In the genomic region with DNA sequence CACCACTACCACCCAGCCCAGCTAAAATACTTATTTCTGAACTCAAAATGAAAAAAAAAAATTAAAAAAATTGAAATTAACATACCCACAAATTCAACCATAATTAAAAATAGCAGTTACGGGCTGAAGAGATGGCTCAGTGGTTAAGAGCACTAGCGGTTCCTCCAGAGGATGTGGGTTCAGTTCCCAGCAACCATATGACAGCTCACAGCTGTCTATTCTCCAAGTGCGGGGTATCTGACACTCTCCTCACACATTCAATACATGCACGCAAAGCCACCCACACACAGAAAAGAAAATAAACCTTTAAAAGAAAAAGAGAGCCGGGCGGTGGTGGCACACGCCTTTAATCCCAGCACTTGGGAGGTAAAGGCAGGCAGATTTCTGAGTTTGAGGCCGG, we compare ENCODE assay signal across 26 mouse cellular contexts. TPM values are rescaled to one million over a fixed set of nuclear protein-coding genes. Genes with fewer than 3 reads are reported as not detected.
DNase-seq lines count a peak whose midpoint lies in the region; ATAC-seq and TF ChIP-seq lines count a peak whose summit lies in the region.
"Had no signal": no experiment of that assay in that cellular context is flagged by ENCODE, and none has a peak within 500 bp of the region (broad histone marks: within the 10 kb centered on the region; RNA-seq: fewer than 3 reads in every experiment).

No protein-coding gene starts in this region.

- peak overlapping the region; percentile 26; the same call in 1 of the 2 replicates for H3K27ac ChIP-seq in thymus, adult 2 months (ENCODE audit: control insufficient read depth, insufficient read depth, low read length)
- H3K27ac ChIP-seq in hindbrain, embryonic 16.5 days (ENCODE audit: low read depth, low read length): no peak overlapping the region
- H3K27ac ChIP-seq: embryonic facial prominence, embryonic 10.5 days; forebrain, embryonic 10.5 days; heart, embryonic 15.5 days; hindbrain, embryonic 15.5 days; kidney, postnatal 0 days; midbrain, embryonic 10.5 days had no signal

- TF ChIP-seq CTCF in thymus, adult 2 months (IDR thresholded peaks at IDR 0.05; ENCODE audit: borderline replicate concordance, control insufficient read depth, extremely low read depth, insufficient read depth, low read length, poor library complexity): no peak

- no peak overlapping the region for H3K4me2 ChIP-seq in hindbrain, embryonic 16.5 days (ENCODE audit: low read length)
- H3K4me2 ChIP-seq: heart, embryonic 15.5 days; hindbrain, embryonic 15.5 days; liver, embryonic 11.5 days had no signal

- WGBS in thymus, adult 2 months: 6% methylated on average over 8 of the region's 8 CpGs
- 93% methylated on average over 8 of the region's 8 CpGs for WGBS in hindbrain, embryonic 16.5 days

- H3K36me3 ChIP-seq in thymus, adult 2 months (ENCODE audit: control insufficient read depth, insufficient read depth, low read length): no peaks in the 10 kb centered on the region
- H3K36me3 ChIP-seq in hindbrain, embryonic 16.5 days (ENCODE audit: control insufficient read depth, insufficient read depth, low read length): no peaks in the 10 kb centered on the region
- H3K36me3 ChIP-seq: heart, embryonic 15.5 days; hindbrain, embryonic 15.5 days had no signal

- H3K9me3 ChIP-seq in hindbrain, embryonic 16.5 days (ENCODE audit: control insufficient read depth, low read length): no peaks in the 10 kb centered on the region
- H3K9me3 ChIP-seq: embryonic facial prominence, embryonic 10.5 days; heart, embryonic 15.5 days; hindbrain, embryonic 15.5 days had no signal

- H3K9ac ChIP-seq in hindbrain, embryonic 16.5 days (ENCODE audit: low read depth, low read length): no peak overlapping the region
- H3K9ac ChIP-seq: forebrain, postnatal 0 days; heart, embryonic 15.5 days; hindbrain, embryonic 15.5 days; liver, postnatal 0 days had no signal

- ATAC-seq in inflammation-experienced regulatory T-cells, adult 6 months: peak; percentile 97
- no peak for ATAC-seq in hindbrain, embryonic 16.5 days
- ATAC-seq: forebrain, postnatal 0 days; liver, postnatal 0 days; lung, postnatal 0 days; midbrain, embryonic 16.5 days had no signal

- H3K4me3 ChIP-seq in thymus, adult 2 months (ENCODE audit: control insufficient read depth, insufficient read depth, low read length): no peak overlapping the region
- H3K4me3 ChIP-seq in hindbrain, embryonic 16.5 days (ENCODE audit: low read length): no peak overlapping the region
- H3K4me3 ChIP-seq: embryonic facial prominence, embryonic 10.5 days; forebrain, embryonic 10.5 days; heart, embryonic 15.5 days; hindbrain, embryonic 15.5 days; midbrain, embryonic 10.5 days had no signal

- H3K27me3 ChIP-seq in thymus, adult 2 months (ENCODE audit: control insufficient read depth, insufficient read depth, low read length): no peaks in the 10 kb centered on the region
- no peaks in the 10 kb centered on the region; the same call in 1 of the 2 replicates for H3K27me3 ChIP-seq in hindbrain, embryonic 16.5 days (replicated peaks; ENCODE audit: control insufficient read depth, insufficient read depth, low read length)
- H3K27me3 ChIP-seq: hindbrain, embryonic 15.5 days had no signal

- peak; percentile 49 for DNase-seq in thymus, adult 2 months
- DNase-seq in thymus, adult 18-20 months: no peak
- peak; percentile 55 for DNase-seq in telencephalon, adult 2 months (ENCODE audit: low read depth, low spot score)
- DNase-seq in thymus, postnatal 4 days: peak; percentile 48
- DNase-seq in adipocyte (ENCODE audit: low spot score) (no peak), MN1 (ENCODE audit: low spot score) (no peak)
- DNase-seq: adrenal gland, postnatal 36 days; cerebellum, adult 11 months; cerebellum, adult 9-11 months; forebrain, postnatal 0 days; kidney, adult 2 months; liver, postnatal 0 days; right cerebral cortex, postnatal 25 days had no signal

- peaks cover 14% of the 10 kb centered on the region for H3K4me1 ChIP-seq in thymus, adult 2 months (replicated peaks; ENCODE audit: control insufficient read depth, insufficient read depth, low read length)
- H3K4me1 ChIP-seq in hindbrain, embryonic 16.5 days (ENCODE audit: control insufficient read depth, insufficient read depth, low read depth, low read length): no peaks in the 10 kb centered on the region
- H3K4me1 ChIP-seq: heart, embryonic 15.5 days; hindbrain, embryonic 15.5 days had no signal

- no peak for TF ChIP-seq POLR2A in thymus, adult 2 months (IDR thresholded peaks at IDR 0.05; ENCODE audit: control insufficient read depth, extremely low read depth, insufficient read depth, low read length, poor library complexity)

RNA-seq across cellular contexts. Expression of a gene that starts 7.5 kb away (rescaled TPM):
- 227 and 263 TPM in 2 replicates for polyA plus RNA-seq in thymus, adult 2 months (2012; rRNA removed)
- 1 to 10 TPM in 2 of 3 experiments, under 1 TPM in 1; 0.50 to 3.0 (median 1.3) TPM for polyA plus RNA-seq in inflammation-experienced regulatory T-cells, adult 6 months (2017; shearing (Covaris generic))
- 127 and 140 TPM in 2 replicates for polyA plus RNA-seq in hindbrain, embryonic 16.5 days (2015; fragmentation: Nextera tagmentation; extraction: Ambion mirVana)

RNA-seq across cellular contexts. Expression of a gene that starts 16.8 kb away (rescaled TPM):
- 24.0 and 31.7 TPM in 2 replicates for polyA plus RNA-seq in thymus, adult 2 months (2012; rRNA removed)
- polyA plus RNA-seq in inflammation-experienced regulatory T-cells, adult 6 months (2017; shearing (Covaris generic)): 1 to 10 TPM; 1.0 to 2.7 (median 1.1) TPM
- 6.7 and 7.8 TPM in 2 replicates for polyA plus RNA-seq in hindbrain, embryonic 16.5 days (2015; fragmentation: Nextera tagmentation; extraction: Ambion mirVana)

RNA-seq across cellular contexts. Expression of a gene that starts 17.4 kb away (rescaled TPM):
- polyA plus RNA-seq in thymus, adult 2 months (2012; rRNA removed): 467 and 538 TPM in 2 replicates
- polyA plus RNA-seq in inflammation-experienced regulatory T-cells, adult 6 months (2017; shearing (Covaris generic)): 100 to 1,000 TPM; 206 to 247 (median 207) TPM
- 108 and 114 TPM in 2 replicates for polyA plus RNA-seq in hindbrain, embryonic 16.5 days (2015; fragmentation: Nextera tagmentation; extraction: Ambion mirVana)

RNA-seq across cellular contexts. Expression of a gene that starts 21.7 kb away (rescaled TPM):
- 2.9 and 4.5 TPM in 2 replicates for polyA plus RNA-seq in thymus, adult 2 months (2012; rRNA removed)
- not detected for polyA plus RNA-seq in inflammation-experienced regulatory T-cells, adult 6 months (2017; shearing (Covaris generic))
- polyA plus RNA-seq in hindbrain, embryonic 16.5 days (2015; fragmentation: Nextera tagmentation; extraction: Ambion mirVana): not detected in 2 replicates
- polyA plus RNA-seq: embryonic facial prominence, embryonic 10.5 days; forebrain, postnatal 0 days; heart, embryonic 15.5 days; kidney, adult 2 months; kidney, postnatal 0 days; limb, embryonic 11.5 days; liver, embryonic 11.5 days; liver, postnatal 0 days; lung, postnatal 0 days; midbrain, embryonic 10.5 days; midbrain, embryonic 16.5 days; stomach, embryonic 14.5 days had no signal

RNA-seq across cellular contexts. Expression of a gene that starts 27.6 kb away (rescaled TPM):
- 9.5 and 11.5 TPM in 2 replicates for polyA plus RNA-seq in thymus, adult 2 months (2012; rRNA removed)
- polyA plus RNA-seq in inflammation-experienced regulatory T-cells, adult 6 months (2017; shearing (Covaris generic)): 10 to 100 TPM; 17.5 to 25.7 (median 22.5) TPM
- polyA plus RNA-seq in hindbrain, embryonic 16.5 days (2015; fragmentation: Nextera tagmentation; extraction: Ambion mirVana): 26.1 and 32.7 TPM in 2 replicates

Comparison
In these comparisons a context has a peak if more than half of its experiments do, and no peak if none do; other contexts are left out.
1. DNase-seq: peak in thymus, adult 2 months (single experiment), telencephalon, adult 2 months (single experiment) and thymus, postnatal 4 days (single experiment); none in thymus, adult 18-20 months (0 of 2), adipocyte (single experiment) and MN1 (single experiment).
2. RNA of a gene that starts 7.5 kb away (polyA plus RNA-seq): 227 to 263 TPM in thymus, adult 2 months and 127 to 140 TPM in hindbrain, embryonic 16.5 days; 0.50 to 3.0 TPM in inflammation-experienced regulatory T-cells, adult 6 months; every median in the first group is over 10 times any median in the second.